Mouse (Mus musculus) erythroblast, embryonic 14.5 days (primary cell): ENCODE data around the gene Pramel7. TPM values are rescaled to one million over a fixed set of nuclear protein-coding genes. Genes with fewer than 3 reads are reported as not detected.
"Not testable (repeated sequence)": the region's sequence is repeated elsewhere in the genome, so short reads cannot be mapped to it uniquely, and the experiment has no call there.

ENCODE experiments used
- H3K27me3 ChIP-seq: 2 replicates; pipeline ENCODE4 v1.6.1; 2012; ENCODE audit warnings: inconsistent platforms; ENCODE audit not compliant: control insufficient read depth
- H3K36me3 ChIP-seq: 2 replicates; pipeline ENCODE4 v1.6.1; 2012; ENCODE audit warnings: mild to moderate bottlenecking, inconsistent platforms; ENCODE audit not compliant: control insufficient read depth
- H3K4me1 ChIP-seq: 2 replicates; pipeline ENCODE4 v1.6.1; 2012; ENCODE audit warnings: inconsistent platforms; ENCODE audit not compliant: control insufficient read depth
- H3K4me3 ChIP-seq: replicated peaks from 2 replicates; pipeline ENCODE3; 2012; ENCODE audit warnings: moderate library complexity, mild to moderate bottlenecking, inconsistent platforms
- H3K9me3 ChIP-seq: 2 replicates; pipeline ENCODE4 v1.6.1; 2012; ENCODE audit warnings: low read length, inconsistent platforms, mixed read lengths; ENCODE audit not compliant: control insufficient read depth
- GATA1 ChIP-seq: IDR thresholded peaks from 2 replicates; pipeline ENCODE4 v1.6.1; 2012; ENCODE audit warnings: low read length, inconsistent platforms, mixed read lengths
- TAL1 ChIP-seq: IDR thresholded peaks from 3 replicates; pipeline ENCODE4 v1.6.1; 2012; ENCODE audit warnings: low read length, inconsistent platforms, mixed read lengths
- polyA plus RNA-seq: library from polyadenylated mRNA; stranded (reverse); fragments of >175 nt; gene quantifications from 2 replicates; pipeline ENCODE4 v1.2.3, GENCODE M21; 2012

The Pramel7 gene
- polyA plus RNA-seq: 0.03 TPM in 1 of 2 replicates, not detected in the other

DNA sequence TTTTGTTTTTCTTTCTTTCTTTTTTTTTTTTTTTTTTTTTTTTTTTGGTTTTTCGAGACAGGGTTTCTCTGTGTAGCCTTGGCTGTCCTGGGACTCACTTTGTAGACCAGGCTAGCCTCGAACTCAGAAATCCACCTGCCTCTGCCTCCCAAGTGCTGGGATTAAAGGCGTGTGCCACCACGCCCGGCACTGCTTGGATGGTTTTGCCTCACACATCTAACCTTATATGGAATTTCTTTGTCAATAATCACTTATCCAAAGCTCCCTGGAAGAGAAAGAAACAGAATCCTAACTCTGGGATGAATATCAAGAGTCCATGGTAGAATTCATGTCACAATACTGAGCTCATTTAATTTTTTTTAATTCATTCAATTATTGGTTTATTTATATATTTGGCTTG is at the start of gene Pramel7:
Pramel7 (minus strand) TSS at position 101 of the 400 bp plus-strand sequence.
- H3K4me3 ChIP-seq, H3K4me1 ChIP-seq, H3K27me3 ChIP-seq, H3K36me3 ChIP-seq, H3K9me3 ChIP-seq: not testable (repeated sequence)

DNA sequence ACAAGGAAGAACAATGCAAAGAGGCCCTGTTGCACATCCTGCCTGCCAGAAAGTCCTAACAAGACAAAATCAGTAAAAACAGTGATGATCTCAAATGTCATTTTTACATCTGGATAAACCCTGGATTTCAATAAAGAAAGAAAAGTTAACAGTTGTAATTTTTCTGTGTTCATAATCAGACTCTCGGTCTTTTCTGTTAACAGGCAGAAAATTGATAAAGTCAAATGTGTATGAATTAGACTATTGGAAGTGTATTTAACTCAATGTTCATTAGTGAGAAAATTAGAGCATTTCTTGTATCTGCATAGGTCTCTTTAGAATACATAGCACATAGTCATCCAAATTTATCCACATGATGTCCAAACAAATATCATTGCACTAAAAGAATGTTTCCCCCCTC is 48.5 kb upstream of the Pramel7 start, which contains the start of gene Olfr1128:
Olfr1128 (minus strand) TSS at position 101 of the 400 bp plus-strand sequence.
- Histone ChIP-seq H3K9me3 (peaks cover 4% of the 10 kb centered on the region; the same call in 1 of the 2 replicates), H3K4me3 (no peak within 1 kb of the TSS), H3K4me1 (no peaks in the 10 kb centered on the region), H3K27me3 (no peaks in the 10 kb centered on the region), H3K36me3 (no peaks in the 10 kb centered on the region)
- TF ChIP-seq TAL1 (no peak), GATA1 (no peak)

DNA sequence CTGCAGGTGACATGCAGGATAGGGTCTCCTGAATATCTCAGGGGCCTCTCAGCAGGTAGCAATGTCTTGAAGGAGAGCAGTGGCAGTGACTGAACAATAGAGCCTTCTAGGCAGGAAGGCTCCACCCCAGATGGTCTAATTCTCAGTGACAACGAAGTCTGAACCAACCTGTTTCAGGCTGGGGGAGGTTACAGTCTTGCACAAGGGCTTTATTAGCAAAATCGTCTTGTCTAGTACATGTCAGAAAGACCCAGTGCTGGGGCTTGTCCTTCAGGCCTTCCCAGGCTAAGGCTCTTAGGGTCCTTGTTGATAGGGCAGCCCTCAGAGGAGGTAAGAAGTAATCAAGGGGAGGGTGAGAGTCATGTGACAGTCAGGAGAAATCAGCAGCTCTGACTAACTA is 37.9 kb upstream of the Pramel7 start:
- Histone ChIP-seq H3K9me3 (peaks cover 2% of the 10 kb centered on the region; the same call in 1 of the 2 replicates), H3K27me3 (no peaks in the 10 kb centered on the region), H3K4me1 (no peaks in the 10 kb centered on the region), H3K36me3 (no peaks in the 10 kb centered on the region), H3K4me3 (no peak overlapping the region)
- no peak for TF ChIP-seq TAL1
- TF ChIP-seq GATA1: no peak

DNA sequence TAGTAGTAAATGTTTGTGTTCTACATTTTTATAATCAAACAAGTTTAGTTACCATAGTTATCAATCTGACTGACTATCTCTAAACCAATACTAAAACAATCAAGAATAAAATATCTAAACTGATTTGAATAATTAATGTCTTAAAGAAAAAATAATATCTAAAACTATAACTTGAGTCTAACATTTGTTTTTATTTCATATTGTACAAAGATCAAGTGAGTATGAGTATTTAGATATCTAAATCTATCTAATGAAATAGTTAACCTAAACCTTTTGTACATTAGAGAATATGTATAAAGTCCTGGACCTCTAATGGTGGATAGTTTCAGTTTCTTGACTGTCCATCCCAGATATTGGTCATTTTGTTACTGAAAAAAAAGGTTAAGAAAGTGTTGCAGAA is 34.6 kb upstream of the Pramel7 start, which contains the start of gene Olfr153:
Olfr153 (plus strand) TSS at position 301 of the 400 bp plus-strand sequence.
- Histone ChIP-seq H3K4me1 (no peaks in the 10 kb centered on the region), H3K9me3 (peaks cover 2% of the 10 kb centered on the region; the same call in 1 of the 2 replicates), H3K36me3 (no peaks in the 10 kb centered on the region), H3K27me3 (no peaks in the 10 kb centered on the region), H3K4me3 (no peak within 1 kb of the TSS)
- TF ChIP-seq GATA1: no peak
- no peak for TF ChIP-seq TAL1

DNA sequence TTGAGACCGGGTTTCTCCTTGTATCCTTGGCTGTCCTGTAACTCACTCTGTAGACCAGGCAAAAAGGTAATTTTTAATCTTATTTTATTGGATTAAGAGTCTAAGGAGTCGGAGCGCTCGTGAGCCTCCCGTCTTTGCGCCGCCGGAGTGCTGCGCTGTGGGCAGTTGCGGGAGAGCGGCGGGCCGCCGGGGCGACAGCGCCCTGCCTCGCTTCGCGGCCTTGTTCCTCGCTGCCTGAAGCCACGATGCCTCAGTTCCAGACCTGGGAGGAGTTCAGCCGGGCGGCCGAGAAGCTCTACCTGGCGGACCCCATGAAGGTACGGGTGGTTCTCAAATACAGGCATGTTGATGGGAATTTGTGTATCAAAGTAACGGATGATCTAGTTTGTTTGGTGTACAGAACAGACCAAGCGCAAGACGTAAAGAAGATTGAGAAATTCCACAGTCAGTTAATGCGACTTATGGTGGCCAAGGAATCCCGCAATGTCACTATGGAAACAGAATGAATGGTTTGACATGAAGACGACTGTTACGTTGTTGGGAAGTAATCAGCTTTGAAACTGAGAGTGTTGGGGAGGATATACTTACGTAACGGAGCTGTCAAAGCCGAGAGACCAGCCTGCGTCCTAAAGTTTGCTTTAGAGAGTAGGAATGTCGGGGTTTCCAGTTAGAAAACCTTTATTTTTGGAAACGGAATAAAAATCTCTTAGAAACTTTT is 29.2 kb upstream of the Pramel7 start:
- H3K9me3 ChIP-seq, H3K4me3 ChIP-seq, H3K36me3 ChIP-seq, H3K27me3 ChIP-seq, H3K4me1 ChIP-seq: not testable (repeated sequence)

DNA sequence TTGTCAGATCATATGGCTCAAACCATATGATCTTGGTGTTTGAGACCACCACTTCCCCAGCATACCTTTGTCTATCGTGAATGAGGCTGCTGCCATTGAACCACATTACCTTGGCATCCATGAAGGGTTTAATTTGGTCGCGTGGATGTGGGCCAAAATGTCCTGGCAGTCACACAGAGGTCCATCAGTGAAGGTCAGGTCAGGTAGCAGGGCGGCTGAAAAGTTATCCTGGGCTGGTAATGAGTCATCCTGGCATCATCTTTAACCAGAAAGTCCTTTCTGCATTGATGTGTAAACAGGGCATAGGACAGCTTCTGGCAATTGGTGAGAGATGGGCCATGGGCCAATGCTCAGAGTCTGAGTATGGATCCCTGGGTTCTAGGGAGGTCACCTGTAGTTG is 23.8 kb upstream of the Pramel7 start:
- Histone ChIP-seq H3K4me1 (no peaks in the 10 kb centered on the region), H3K27me3 (no peaks in the 10 kb centered on the region), H3K36me3 (no peaks in the 10 kb centered on the region), H3K4me3 (no peak overlapping the region), H3K9me3 (peaks cover 22% of the 10 kb centered on the region)
- TF ChIP-seq TAL1 (no peak), GATA1 (no peak)

DNA sequence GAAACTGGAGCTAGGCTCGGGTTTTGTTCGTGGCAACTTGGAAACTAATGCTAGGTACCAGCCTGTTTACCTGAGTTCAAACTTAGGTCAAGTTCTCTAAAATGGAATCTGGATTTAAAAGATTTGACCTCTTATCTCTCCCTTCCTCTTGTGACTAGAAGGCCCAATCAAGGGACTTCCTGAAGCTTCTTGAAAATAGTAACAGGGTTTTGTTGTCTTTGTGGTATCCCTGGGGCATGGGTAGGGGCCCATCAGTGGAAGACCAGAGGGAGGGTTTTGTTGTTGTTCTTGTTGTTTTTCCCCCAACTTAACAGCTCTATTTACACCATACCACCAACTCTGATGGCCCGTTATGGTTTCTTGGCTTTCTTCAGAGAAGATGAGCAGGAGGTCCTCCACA is 19.7 kb upstream of the Pramel7 start:
- Histone ChIP-seq H3K4me1 (no peaks in the 10 kb centered on the region), H3K36me3 (no peaks in the 10 kb centered on the region), H3K4me3 (no peak overlapping the region), H3K9me3 (peaks cover 22% of the 10 kb centered on the region), H3K27me3 (no peaks in the 10 kb centered on the region)
- TF ChIP-seq TAL1 (no peak), GATA1 (no peak)

DNA sequence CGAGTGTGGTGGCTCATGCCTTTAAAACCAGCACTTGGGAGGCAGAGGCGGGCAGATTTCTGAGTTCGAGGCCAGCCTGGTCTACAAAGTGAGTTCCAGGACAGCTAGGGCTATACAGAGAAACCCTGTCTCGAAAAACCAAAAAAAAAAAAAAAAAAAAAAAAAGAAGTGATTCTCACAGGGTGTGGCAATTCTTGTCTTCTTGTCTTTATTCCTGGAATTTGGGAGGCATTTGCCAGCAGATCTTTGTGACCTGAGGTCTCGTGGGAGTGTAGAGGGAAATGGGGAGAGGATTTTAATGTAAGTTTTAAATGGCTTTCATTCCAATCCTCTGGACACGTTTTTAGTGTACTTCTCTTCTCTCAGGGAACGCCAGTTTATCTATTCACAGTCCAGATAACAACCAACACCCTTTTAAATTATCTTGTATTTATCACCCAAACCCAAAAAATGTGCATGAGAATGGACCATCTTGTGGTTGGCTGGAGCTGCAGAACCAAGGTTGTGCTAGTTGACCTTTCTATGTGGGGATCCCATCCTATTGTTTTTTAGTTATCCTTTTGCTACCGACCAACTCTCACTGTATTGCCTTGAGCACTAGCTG is 18.7 kb upstream of the Pramel7 start:
- TF ChIP-seq GATA1 (no peak), TAL1 (no peak)
- Histone ChIP-seq H3K27me3 (no peaks in the 10 kb centered on the region), H3K4me1 (no peaks in the 10 kb centered on the region), H3K4me3 (no peak overlapping the region), H3K36me3 (no peaks in the 10 kb centered on the region), H3K9me3 (peaks cover 19% of the 10 kb centered on the region)

DNA sequence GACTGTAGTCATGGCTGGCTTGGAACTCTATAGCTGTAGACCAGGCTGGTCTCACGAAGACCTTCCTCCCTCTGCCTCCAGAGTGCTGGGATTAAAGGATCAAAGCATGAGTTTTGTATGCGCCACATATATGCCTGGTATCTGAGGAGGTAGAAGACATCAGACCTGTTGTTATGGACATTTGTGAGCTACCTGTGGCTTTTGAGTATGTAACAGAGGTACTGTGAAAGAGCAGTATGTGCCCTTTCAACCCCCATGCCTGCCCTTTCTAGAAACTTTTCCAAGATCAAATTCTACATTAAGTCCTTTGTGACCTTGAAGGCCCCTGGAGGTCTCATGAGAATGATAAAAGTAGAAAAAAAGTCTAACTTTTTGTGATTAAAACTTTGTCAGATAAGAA is 18.2 kb upstream of the Pramel7 start:
- H3K36me3 ChIP-seq: no peaks in the 10 kb centered on the region
- no peaks in the 10 kb centered on the region for H3K27me3 ChIP-seq
- no peaks in the 10 kb centered on the region for H3K4me1 ChIP-seq
- no peak for TF ChIP-seq TAL1
- no peak for TF ChIP-seq GATA1
- H3K9me3 ChIP-seq: peaks cover 17% of the 10 kb centered on the region
- H3K4me3 ChIP-seq: no peak overlapping the region
